Mouse (Mus musculus) CD4-positive, CD25-positive, alpha-beta regulatory T cell, adult 4 months (primary cell): ENCODE measurements around the gene Dnajb1. TPM values are rescaled to one million over a fixed set of nuclear protein-coding genes. Genes with fewer than 3 reads are reported as not detected.
"Not testable (repeated sequence)": the region's sequence is repeated elsewhere in the genome, so short reads cannot be mapped to it uniquely, and the experiment has no call there.

Experiments
- ATAC-seq: one replicate; pipeline ENCODE4 v1.8.0; 2017
- polyA plus RNA-seq, 2 experiments: library from polyadenylated mRNA; unstranded; fragments of 100-300 nt; shearing (Covaris generic); gene quantifications; one replicate each; pipeline ENCODE4 v1.2.1; 2017

Dnajb1 gene
- polyA plus RNA-seq, 2 experiments from 2014 or later = 44.9 to 62.3 TPM

DNA sequence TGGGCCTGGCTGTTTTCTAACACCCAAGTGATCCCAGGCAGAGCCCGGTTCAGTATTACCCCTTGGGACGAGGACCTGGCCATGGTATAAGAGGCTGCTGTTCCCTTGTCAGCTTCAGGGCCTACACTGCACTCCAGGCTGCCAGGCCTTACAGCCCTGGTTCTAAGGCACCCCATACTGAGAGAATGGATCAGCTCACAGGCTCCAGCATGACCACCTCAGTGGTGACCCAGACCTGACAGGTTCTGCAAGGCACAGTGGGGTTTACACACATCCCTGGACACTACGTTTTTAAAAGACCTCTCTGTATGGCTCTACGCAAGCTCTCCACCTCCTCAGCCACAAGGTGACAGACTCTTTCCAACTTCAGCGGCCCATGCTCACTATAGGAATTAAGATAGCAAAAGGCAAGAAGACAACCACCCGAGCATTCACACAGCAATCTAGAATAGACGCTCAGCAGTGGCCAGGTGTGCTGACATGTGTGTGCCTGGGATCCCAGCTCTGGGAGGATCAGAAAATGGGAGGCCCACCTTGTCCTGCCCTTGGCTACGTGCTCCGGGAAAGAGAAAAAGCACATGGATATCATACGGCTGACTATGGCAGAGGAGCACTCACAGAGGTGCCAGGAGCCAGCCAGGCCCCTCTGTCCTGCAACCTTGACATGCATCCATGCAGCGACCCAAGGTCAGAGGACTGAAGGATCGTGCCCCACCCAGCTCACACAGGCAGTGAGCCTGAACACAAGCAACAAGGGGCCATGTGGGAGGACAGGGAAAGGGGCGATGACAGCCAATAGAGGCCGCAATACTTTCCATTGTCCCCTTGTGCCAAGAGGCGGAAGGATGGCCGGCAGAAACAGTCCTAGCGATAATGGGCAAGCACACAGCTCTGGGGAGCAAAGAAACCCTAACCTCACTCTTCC is 29.6 kb upstream of the Dnajb1 start:
- no peak for ATAC-seq

DNA sequence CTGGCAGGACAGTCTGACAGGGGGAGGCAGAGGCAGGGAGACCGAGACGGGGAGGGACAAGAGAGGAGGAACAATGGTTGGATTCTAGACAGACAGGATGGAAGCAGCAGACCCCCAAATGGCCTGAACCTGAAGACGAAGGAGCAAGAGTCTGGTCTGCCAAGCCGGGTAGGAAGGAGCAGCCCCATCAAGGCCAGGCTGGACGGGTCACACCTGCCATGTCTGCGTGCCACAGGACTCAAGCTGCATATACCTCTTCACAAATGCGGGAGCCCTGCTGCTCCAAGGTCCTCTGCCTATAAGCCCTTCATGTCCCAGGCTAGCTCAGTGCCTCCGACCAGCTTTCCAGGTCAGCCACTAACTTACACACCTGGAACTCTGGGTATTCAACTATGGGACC is 28.3 kb upstream of the Dnajb1 start:
- no peak for ATAC-seq

DNA sequence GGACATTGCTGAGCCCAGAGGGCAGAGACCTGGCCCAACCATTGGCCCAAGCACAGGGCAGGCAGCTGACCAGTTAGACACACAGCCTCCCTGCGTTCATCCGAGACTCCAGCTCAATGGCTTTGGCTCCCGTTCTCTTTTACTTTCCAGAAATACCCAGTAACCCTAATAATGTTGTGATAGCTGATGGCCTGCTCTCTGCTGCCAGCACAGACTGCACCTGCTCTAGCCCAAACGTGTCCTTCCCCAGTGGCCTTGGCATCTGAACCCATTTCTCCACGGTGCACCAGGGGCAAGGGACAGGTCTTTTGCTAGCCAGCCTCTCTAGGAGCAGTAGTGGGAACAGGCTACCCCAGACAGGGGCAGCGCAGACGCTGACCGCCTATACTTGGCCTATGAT is 27.2 kb upstream of the Dnajb1 start:
- no peak for ATAC-seq

DNA sequence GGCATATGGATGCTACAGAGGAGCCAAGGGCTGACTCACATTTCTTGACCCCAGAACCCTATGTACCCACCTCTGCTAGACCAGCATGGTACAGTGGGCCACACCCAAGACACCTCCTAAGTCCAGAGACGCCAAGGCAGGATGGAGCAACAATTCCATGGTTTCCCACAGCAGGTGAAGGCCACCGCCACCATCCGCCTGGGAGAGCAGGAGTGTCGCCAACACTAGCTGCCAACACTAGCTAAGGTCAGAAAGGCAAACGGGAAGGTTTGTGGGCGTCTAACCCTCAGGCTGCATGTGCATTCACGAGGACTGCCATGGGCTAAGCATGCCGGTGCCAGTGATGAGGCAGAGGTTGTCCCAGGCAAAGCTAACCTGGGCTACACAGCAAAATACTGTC is 25.8 kb upstream of the Dnajb1 start:
- ATAC-seq = no peak

DNA sequence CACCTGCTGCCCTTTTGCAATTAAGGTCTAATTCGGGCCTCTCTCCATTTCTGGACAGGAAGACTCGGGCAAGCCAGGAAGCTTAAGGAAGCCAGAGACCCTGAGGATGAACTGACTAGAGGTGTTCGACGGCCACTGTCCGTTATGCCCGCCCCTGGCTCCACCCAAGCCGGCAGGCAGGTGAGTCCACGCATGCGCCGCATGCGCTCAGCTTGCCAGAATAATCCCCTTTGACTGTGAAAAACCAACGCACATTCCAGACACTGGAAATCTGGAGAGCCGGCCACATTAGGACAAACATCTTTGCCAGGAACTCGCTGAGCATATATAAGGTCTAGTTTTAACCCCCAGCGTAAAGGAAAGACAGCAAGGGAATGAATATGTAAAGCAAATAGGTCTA is 24.8 kb upstream of the Dnajb1 start:
- ATAC-seq = no peak

DNA sequence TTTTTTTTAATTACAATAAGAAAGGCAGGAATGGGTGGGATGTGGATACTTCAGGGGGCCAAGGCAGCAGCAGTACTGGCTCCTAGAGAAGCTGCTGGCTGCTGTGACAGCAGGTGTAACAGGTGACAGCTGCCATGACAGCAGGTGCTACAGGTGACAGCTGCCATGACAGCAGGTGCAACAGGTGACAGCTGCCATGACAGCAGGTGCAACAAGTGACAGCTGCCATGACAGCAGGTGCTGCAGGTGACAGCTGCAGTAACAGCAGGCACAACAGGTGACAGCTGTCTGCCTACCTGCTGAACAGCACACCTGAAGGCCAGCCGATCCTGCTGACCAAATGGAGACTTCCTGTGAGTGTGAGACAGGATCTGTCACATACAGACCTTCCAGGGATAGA is 23.2 kb upstream of the Dnajb1 start:
- no peak for ATAC-seq

DNA sequence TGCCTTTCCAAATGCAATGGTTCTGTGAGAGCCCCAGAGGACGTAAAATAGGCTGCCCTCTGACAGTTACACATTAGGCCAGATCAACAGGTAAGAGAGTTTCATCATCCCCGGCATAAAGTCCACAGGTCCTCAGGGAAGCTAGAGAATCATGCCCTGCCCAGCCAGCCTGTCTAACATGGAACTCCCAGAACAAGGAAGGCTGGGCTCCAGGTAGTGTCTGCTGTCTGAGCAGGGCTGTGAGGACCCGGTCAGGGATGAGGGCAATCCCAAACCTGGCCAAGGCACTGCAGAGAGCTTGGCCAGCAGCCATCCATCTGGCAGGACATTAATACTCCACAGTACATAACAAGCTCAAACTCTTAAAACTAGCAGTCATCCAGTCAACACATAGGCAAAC is 22.7 kb upstream of the Dnajb1 start:
- no peak for ATAC-seq

DNA sequence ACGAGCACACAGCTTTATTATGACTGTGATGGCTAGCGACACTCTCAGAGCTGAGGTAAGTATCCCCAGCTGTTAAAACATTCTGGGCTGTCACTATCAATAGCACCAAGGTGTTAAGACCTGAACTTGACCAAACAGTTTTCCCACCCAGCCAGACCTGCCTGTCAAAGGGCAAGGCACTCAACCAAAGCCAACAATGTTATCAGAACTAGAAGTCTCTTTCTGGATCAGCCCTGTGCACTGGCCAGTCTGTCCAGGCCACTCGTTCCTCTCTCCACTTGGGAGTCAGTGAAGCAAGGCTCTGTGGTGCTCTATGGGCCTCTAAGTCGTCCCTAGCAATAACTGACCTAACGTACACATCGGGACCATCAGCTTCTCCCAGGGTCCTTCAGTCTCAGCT is 20.3 kb upstream of the Dnajb1 start:
- ATAC-seq = no peak

DNA sequence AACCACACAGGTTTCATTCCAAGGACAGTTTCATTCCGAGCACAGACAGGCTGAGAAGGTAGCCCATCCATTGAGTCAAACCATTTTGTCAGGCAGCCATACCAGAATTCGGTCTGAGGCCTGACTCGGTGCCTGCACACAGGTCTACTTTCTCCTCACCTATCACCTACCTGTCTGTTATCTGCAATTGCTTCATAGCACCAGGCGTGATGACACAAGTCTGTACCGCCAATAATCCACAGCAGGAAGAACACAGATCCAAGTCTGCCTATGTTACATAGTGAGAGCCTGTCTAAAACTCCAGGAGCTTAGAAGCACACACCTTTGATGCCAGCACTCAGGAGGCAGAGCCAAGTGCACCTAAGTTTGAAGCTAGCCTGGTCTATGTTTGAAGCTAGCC is 19.1 kb upstream of the Dnajb1 start:
- no peak for ATAC-seq

DNA sequence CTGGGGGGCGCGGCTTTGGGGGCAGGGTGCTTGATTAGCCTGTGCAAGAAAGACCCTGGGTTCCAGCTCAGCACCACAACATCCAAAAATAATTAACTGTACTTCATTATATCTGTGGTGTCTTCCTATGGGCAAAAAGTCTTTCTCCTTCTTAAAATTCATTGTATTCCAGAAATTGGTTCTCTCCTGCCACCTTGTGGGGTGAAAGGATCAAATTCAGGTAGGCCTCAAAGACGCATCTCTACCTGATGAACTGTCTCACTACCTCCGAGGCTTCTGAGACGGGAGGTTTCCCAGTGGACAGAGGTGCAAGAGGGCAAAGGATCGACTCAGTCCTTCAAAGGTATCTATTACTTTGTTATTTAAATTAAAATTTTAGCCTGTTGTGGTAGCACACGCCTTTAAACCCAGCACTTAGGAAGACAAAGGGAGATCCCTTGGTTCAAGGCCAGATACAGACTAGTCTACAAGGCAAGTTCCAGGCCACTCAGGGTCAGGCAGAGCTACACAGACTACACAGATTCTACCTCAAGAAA is 17.4 kb upstream of the Dnajb1 start:
- no peak for ATAC-seq

DNA sequence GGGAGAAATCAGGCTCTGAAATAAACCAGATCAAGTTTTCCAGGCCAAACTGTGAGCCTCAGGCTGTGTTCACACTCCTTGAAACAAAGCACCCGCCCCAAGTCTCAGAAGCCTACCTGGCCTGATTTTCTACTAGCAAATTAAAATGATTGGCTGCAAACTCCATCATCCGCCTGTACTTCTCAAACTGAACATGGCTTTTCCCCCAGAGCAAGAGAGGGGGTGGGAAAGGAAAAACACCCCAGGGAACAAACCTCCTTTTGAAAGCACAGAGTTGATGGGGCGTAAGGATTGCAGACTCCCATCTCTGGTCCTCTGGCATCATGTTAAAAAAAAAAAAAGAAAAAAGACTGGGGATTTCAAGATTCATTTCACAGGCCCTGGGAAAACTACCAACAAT is 15.3 kb upstream of the Dnajb1 start:
- ATAC-seq = no peak

DNA sequence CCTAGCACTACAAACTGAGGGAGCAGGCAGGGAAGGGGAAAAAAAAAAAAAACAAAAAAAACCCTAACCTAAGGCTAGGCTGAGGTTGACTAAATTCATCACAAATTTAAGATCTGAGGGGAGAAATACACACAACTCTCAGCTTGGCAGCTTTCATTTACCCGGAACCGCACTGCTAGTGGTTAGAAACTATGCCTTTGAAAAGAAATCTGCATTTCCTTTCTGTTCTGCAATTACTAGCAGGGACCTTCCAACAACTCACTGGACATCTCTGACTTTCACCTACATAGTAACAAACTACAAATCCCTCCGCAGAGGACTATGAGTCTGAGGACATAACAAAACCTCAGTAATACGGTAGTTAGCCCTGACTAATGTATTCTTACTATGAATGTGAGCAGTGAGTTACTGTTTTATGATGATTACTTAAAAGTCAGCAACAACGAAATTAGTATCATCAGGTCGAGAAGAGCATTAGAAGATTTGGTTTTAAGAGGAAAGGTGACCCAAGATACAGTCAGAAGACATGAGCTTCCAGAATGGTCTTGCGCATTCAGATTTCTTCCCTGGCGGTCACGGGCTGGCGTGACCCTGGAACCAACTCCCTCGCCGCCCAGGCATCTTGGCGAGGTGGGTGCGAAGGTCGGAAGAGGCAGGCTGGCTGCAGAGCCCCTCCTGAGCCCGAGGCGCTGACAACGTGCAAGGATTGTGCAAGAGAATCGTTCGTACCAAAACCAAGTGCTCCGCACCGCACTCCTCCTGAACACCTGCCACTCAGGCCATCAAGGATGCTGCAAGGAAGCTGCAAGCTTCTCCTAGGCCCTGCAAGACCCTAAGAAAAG is 14.4 kb upstream of the Dnajb1 start:
- ATAC-seq = no peak

DNA sequence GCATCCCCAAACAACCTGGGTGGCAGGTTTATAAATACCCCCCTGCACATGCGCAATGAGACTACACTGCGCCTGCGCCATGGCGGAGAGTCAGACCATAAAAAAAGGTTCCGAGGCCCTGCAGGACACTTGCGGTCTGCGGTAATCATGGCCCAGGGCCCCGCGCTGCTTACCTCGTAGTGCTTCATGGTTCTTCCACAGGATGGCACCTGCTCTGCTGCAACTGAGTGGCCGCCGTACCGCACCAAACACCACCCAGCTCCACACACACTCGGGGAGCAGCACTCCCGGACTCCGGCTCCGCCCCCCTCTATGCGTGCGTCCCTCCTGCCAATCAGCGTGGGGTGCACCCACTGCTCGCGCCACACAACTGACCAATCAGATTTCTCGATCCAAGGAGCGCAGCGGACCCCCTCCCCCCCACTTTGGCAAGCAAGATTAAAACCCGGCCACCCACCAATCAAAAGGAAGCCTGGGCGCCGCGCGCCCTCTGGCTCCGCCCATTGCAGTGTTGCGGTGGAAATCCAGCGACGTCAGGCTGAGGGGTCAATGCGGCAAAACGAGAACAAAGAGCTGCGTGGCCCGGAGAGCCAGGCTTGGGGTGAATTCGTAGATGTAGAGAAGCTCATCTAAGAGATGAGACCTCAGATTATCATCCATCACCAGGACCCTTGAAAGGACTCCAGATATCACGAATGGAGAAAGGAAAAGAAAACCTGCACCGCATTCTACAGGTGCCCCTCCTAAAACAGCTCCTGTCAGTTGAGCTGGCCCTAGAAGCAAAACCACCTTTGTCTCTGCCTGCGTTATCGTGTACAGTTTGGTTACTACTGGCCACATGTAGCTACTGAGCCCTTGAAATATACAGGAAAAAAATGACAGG is 13.6 kb upstream of the Dnajb1 start:
- peak; percentile 94 for ATAC-seq

DNA sequence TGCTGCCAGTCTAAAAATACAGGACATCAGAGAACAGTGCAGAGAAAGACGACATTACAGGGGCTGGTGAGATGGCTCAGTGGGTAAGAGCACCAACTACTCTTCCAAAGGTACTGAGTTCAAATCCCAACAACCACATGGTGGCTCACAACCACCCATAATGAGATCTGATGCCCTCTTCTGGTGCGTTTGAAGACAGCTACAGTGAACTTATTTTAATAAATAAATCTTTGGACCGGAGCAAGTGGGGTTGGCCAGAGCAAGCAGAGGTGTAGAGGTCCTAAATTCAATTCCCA is 13.0 kb upstream of the Dnajb1 start:
- not testable (repeated sequence) for ATAC-seq

DNA sequence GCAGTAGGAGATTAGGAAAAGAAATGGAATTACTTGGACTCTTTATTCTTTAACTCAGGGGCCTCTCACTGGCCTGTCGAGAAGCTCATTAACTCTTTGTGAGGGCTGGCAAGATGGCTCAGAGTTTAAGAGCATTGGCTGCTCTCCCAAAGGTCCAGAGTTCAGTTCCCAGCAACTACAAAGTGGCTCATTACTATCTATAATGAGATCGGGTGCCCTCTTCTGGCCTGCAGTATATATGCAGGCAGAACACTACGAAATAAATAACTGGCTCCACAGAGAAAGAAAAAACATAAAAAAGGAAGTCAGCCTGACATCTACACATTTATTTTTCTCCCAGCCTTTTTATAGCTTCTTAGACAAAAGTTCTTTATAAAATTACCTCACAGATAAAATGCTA is 11.6 kb upstream of the Dnajb1 start:
- no peak for ATAC-seq

DNA sequence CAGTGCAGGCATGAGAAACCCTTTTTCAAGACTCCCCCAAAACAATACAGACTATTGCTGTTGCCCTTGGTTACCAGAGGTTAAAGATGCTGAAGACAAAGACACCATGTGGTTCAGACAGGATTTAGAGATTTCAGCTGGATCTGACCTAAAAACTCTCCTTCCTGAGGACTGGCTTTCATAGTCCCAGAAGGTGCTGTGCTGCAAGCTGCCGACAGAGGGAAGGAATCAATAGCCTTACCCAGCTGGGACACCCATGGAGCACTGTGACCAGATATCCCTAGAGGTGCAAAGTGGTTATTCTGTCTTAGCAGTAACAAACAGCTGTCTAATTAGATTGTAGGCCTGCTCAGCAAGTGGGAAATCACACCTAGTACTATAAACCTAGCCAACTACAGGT is 9.8 kb upstream of the Dnajb1 start:
- no peak for ATAC-seq

DNA sequence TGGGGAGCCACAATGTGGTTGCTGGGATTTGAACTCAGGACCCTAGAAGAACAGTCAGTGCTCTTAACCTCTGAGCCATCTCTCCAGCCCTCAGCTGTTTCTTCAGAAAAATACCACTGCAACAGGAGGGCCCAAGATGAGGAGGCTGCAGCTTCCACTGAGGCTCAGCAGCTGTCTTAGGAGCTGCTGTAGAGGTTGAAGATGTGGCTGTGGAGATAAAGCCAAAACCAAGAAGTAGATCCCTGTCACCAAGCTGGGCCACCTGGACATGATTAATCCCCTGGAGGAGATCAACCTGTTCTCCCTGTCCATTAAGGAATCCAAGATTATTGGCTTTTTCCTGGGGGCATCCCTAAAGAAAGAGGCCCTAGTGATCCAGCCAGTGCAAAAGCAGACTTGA is 8.2 kb upstream of the Dnajb1 start:
- no peak for ATAC-seq

DNA sequence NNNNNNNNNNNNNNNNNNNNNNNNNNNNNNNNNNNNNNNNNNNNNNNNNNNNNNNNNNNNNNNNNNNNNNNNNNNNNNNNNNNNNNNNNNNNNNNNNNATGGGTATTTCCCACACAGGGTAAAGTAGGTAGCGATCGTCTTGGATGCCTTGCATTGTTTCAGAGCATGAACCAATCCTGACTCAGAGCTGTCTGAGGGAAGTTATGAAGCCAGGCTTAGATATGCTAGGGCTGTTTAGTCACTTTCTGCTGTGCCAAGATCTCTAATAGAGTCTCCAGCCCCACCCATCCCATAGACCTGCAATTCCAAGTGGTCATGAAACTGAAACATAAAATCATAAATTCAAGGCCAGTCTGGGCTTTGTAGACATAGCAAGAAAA is 5.4 kb upstream of the Dnajb1 start:
- no peak for ATAC-seq

DNA sequence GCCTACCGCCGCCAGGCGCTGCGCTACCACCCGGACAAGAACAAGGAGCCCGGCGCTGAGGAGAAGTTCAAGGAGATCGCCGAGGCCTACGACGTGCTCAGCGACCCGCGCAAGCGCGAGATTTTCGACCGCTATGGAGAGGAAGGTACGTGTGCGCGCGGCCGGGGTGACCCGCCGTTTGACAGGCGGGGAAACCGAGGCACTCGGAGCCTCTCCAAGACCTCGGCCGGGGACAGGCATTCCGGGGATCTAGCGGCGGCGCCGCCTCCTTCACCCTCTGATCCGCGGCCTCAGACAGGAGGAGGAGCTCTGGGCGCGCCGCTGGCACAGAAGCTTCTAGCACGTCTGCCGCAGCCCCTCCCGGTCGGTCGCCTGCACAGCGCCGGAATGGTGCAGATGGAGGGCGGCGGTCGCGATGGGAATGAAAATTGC is 421 bp downstream of the Dnajb1 start:
- peak; percentile 53 for ATAC-seq

DNA sequence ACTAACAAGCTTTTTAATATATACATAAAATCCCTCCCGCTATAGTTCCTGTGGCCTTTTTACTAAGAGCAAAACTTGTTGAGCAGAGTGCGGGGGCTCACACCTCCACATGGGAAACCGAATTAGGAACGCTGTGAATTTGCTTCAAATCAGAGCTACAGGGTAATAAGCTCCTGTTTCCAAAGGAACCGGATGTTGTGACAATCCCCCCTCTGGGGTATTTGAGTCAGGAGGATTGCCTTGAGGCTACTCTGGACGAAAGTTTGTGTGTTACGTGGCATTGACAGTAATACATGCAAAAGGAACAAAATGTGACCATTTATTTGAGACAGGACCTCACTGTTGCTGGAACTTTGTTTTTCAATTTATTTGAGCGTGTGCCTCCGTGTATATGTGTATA is 1.1 kb downstream of the Dnajb1 start:
- no peak for ATAC-seq

DNA sequence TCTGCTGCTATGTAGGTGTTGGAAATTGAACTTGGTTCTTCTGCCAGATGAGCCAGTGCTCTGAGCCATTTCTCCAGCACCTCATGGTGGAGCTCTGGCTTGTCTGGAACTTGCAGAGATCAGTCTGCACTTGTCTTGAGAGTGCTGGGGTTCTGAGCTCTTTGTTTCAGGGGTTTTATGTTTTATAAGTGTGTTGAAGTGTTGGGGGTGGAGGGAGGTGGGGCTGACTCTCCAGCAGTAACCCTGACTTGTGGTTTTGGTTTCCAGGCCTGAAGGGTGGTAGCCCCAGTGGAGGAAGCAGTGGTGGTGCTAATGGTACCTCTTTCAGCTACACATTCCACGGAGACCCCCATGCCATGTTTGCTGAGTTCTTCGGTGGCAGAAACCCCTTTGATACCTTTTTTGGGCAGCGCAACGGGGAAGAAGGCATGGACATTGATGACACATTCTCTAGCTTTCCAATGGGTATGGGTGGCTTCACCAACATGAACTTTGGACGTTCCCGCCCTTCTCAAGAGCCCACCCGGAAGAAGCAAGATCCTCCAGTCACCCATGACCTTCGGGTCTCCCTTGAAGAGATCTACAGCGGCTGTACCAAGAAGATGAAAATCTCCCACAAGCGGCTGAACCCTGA is 1.7 kb downstream of the Dnajb1 start:
- ATAC-seq = no peak

DNA sequence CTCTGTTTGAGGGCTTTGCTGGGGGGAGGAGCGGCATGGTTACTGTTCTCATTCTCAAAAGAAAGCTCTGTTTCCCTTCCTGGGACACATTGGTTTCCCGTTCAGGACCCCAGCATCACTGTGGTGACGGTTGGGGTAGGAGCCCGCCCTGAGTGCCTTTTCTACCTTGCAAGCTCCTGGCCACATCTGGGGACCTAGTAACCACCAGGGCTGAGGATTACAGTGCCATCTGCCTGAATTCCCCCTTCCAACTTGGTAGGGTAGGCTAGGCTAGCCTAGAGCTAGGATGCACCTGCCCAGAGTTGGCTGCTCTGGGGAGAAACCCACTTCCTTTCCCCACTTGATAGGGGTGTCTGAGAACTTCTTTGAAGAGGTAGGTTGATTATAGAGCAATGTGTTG is 3.9 kb downstream of the Dnajb1 start:
- no peak for ATAC-seq
